Comparison of ENCODE assay signal across 8 mouse cellular contexts in genomic region chr1:59883349-59884134, GRCm38 (mm10). TPM values are rescaled to one million over a fixed set of nuclear protein-coding genes. Genes with fewer than 3 reads are reported as not detected.
DNase-seq lines count a peak whose midpoint lies in the region; ATAC-seq and TF ChIP-seq lines count a peak whose summit lies in the region.

No protein-coding gene starts in this region.

- no peaks in the 10 kb centered on the region for H3K9me3 ChIP-seq in intestine, postnatal 0 days (ENCODE audit: control insufficient read depth)
- H3K9me3 ChIP-seq in neural tube, embryonic 11.5 days (ENCODE audit: control insufficient read depth, low read length): no peaks in the 10 kb centered on the region
- no peaks in the 10 kb centered on the region for H3K9me3 ChIP-seq in stomach, postnatal 0 days (ENCODE audit: control insufficient read depth, low read length)

- no peak for TF ChIP-seq POLR2A in testis, adult 2 months (IDR thresholded peaks at IDR 0.05; ENCODE audit: control insufficient read depth, low read depth, low read length)
- TF ChIP-seq POLR2A in liver, adult 2 months (IDR thresholded peaks at IDR 0.05; ENCODE audit: extremely low read depth, insufficient read depth, low read length): no peak

- H3K4me1 ChIP-seq in testis, adult 2 months (ENCODE audit: control insufficient read depth, insufficient read depth, low read length): no peaks in the 10 kb centered on the region
- no peaks in the 10 kb centered on the region for H3K4me1 ChIP-seq in intestine, postnatal 0 days (replicated peaks; ENCODE audit: control insufficient read depth, insufficient read depth, low read length)
- no peaks in the 10 kb centered on the region for H3K4me1 ChIP-seq in liver, adult 2 months (ENCODE audit: control insufficient read depth, insufficient read depth, low read length)
- H3K4me1 ChIP-seq in neural tube, embryonic 11.5 days (ENCODE audit: control insufficient read depth, insufficient read depth, low read length): no peaks in the 10 kb centered on the region; the same call in 1 of the 2 replicates
- no peaks in the 10 kb centered on the region for H3K4me1 ChIP-seq in stomach, postnatal 0 days (replicated peaks; ENCODE audit: control insufficient read depth, insufficient read depth)

- H3K27me3 ChIP-seq in testis, adult 2 months (ENCODE audit: control insufficient read depth, insufficient read depth, low read length): no peaks in the 10 kb centered on the region
- no peaks in the 10 kb centered on the region for H3K27me3 ChIP-seq in intestine, postnatal 0 days (replicated peaks; ENCODE audit: control insufficient read depth, insufficient read depth, low read length)
- H3K27me3 ChIP-seq in liver, adult 2 months (ENCODE audit: control insufficient read depth, insufficient read depth, low read length): no peaks in the 10 kb centered on the region
- H3K27me3 ChIP-seq in neural tube, embryonic 11.5 days (ENCODE audit: control insufficient read depth, insufficient read depth, low read length): no peaks in the 10 kb centered on the region
- no peaks in the 10 kb centered on the region for H3K27me3 ChIP-seq in stomach, postnatal 0 days (ENCODE audit: control insufficient read depth, insufficient read depth, low read length)

- H3K9ac ChIP-seq in intestine, postnatal 0 days (ENCODE audit: low read depth, low read length): no peak overlapping the region
- H3K9ac ChIP-seq in liver, adult 2 months (ENCODE audit: low read depth, low read length): no peak overlapping the region
- H3K9ac ChIP-seq in neural tube, embryonic 11.5 days (ENCODE audit: low read length): no peak overlapping the region
- H3K9ac ChIP-seq in stomach, postnatal 0 days (ENCODE audit: low read length): no peak overlapping the region

- no peaks in the 10 kb centered on the region for H3K36me3 ChIP-seq in testis, adult 2 months (ENCODE audit: control insufficient read depth, insufficient read depth, low read length)
- H3K36me3 ChIP-seq in intestine, postnatal 0 days (ENCODE audit: control insufficient read depth, insufficient read depth): 0 out of 2 replicates have a peak, but pooled peaks cover 1% of the 10 kb centered on the region
- H3K36me3 ChIP-seq in liver, adult 2 months (ENCODE audit: control insufficient read depth, insufficient read depth, low read length): peaks cover 6% of the 10 kb centered on the region
- no peaks in the 10 kb centered on the region for H3K36me3 ChIP-seq in neural tube, embryonic 11.5 days (ENCODE audit: control insufficient read depth, insufficient read depth, low read length)
- no peaks in the 10 kb centered on the region for H3K36me3 ChIP-seq in stomach, postnatal 0 days (ENCODE audit: control insufficient read depth, insufficient read depth, low read length)

- peak; percentile 36; the same call in 1 of the 2 replicates for ATAC-seq in intestine, postnatal 0 days
- ATAC-seq in neural tube, embryonic 11.5 days (ENCODE audit: insufficient read depth, low FRiP score, low TSS enrichment): peak; percentile 48; the same call in 1 of the 2 replicates
- ATAC-seq in stomach, postnatal 0 days (ENCODE audit: low FRiP score, low TSS enrichment): 0 out of 2 replicates have a peak, but pooled peaks have one; percentile 40

- H3K79me2 ChIP-seq in liver, adult 2 months (ENCODE audit: control insufficient read depth, insufficient read depth, low read length): no peaks in the 10 kb centered on the region

- H3K27ac ChIP-seq in testis, adult 2 months (ENCODE audit: control insufficient read depth, insufficient read depth, low read depth, low read length): no peak overlapping the region
- H3K27ac ChIP-seq in intestine, postnatal 0 days (ENCODE audit: low read depth, low read length): no peak overlapping the region
- H3K27ac ChIP-seq in liver, adult 2 months (replicated peaks; ENCODE audit: insufficient read depth, low read depth, low read length): no peak overlapping the region
- no peak overlapping the region for H3K27ac ChIP-seq in neural tube, embryonic 11.5 days (ENCODE audit: low read depth, low read length)
- H3K27ac ChIP-seq in stomach, postnatal 0 days (replicated peaks): no peak overlapping the region

- 34% methylated on average over 3 of the region's 3 CpGs for WGBS in intestine, postnatal 0 days
- 34% methylated on average over 3 of the region's 3 CpGs for WGBS in liver, adult 2 months
- 32% methylated on average over 3 of the region's 3 CpGs for whole genome bisulfite sequencing in neural tube, embryonic 11.5 days
- WGBS in stomach, postnatal 0 days: 35% methylated on average over 3 of the region's 3 CpGs

- TF ChIP-seq CTCF in testis, adult 2 months (IDR thresholded peaks at IDR 0.05; ENCODE audit: control insufficient read depth, insufficient read depth, insufficient replicate concordance, low read depth, low read length): peak; percentile 59; the same call in 1 of the 2 replicates
- peak; percentile 93 for TF ChIP-seq CTCF in intestine, postnatal 0 days (IDR thresholded peaks at IDR 0.05; ENCODE audit: low read depth)
- TF ChIP-seq CTCF in liver, adult 2 months (IDR thresholded peaks at IDR 0.05; ENCODE audit: low read depth, low read length): peak; percentile 81
- peak; percentile 96 for TF ChIP-seq CTCF in stomach, postnatal 0 days (IDR thresholded peaks at IDR 0.05; ENCODE audit: low read depth)

- H3K4me3 ChIP-seq in testis, adult 2 months (ENCODE audit: control insufficient read depth, low read depth, low read length): no peak overlapping the region
- no peak overlapping the region for H3K4me3 ChIP-seq in intestine, postnatal 0 days (ENCODE audit: low read depth, low read length)
- H3K4me3 ChIP-seq in liver, adult 2 months (ENCODE audit: insufficient read depth, low read depth, low read length): no peak overlapping the region; the same call in 1 of the 2 replicates
- H3K4me3 ChIP-seq in neural tube, embryonic 11.5 days (ENCODE audit: low read depth, low read length): no peak overlapping the region
- H3K4me3 ChIP-seq in stomach, postnatal 0 days (ENCODE audit: low read depth, low read length): no peak overlapping the region

- no peak overlapping the region for H3K4me2 ChIP-seq in intestine, postnatal 0 days (replicated peaks; ENCODE audit: low read depth)
- H3K4me2 ChIP-seq in neural tube, embryonic 11.5 days (ENCODE audit: low read depth): no peak overlapping the region
- no peak overlapping the region for H3K4me2 ChIP-seq in stomach, postnatal 0 days (replicated peaks; ENCODE audit: low read depth)

- no peak for TF ChIP-seq EP300 in stomach, postnatal 0 days (optimal IDR thresholded peaks at IDR 0.05)

- no peak for DNase-seq in testis, postnatal 14 days (ENCODE audit: low spot score)
- DNase-seq in cerebellum, postnatal 36 days: peak; percentile 78 to 83
- DNase-seq in gastrocnemius, adult 18-20 months (ENCODE audit: low spot score): peak; percentile 78
- DNase-seq in liver, adult 2 months (ENCODE audit: extremely low read depth, low read depth, low spot score): peak; percentile 30
- peak; percentile 60 for DNase-seq in neural tube, embryonic 11.5 days (ENCODE audit: low spot score)
- DNase-seq in stomach, postnatal 0 days (ENCODE audit: low spot score): peak; percentile 78

RNA-seq across cellular contexts. Expression of gene Fam117b, which starts 29.3 kb away (rescaled TPM):
- polyA plus RNA-seq in testis, adult 2 months (2012; rRNA removed): 15.4 and 15.7 TPM in 2 replicates
- 1 to 10 TPM; 4.3 to 9.6 TPM for total RNA-seq in gastrocnemius, adult 18-20 months (2021)
- polyA plus RNA-seq in intestine, postnatal 0 days (2015; fragmentation: Nextera tagmentation; extraction: Ambion mirVana): 3.6 and 3.7 TPM in 2 replicates
- 3.7 and 3.9 TPM in 2 replicates for total RNA-seq in liver, adult 2 months (2014; rRNA removed)
- polyA plus RNA-seq in liver, adult 2 months (2012; rRNA removed): 1.4 and 2.0 TPM in 2 replicates
- polyA plus RNA-seq in neural tube, embryonic 11.5 days (2014; fragmentation: Nextera tagmentation; extraction: Ambion mirVana): 18.5 and 18.9 TPM in 2 replicates
- 4.1 and 4.3 TPM in 2 replicates for polyA plus RNA-seq in stomach, postnatal 0 days (2015; fragmentation: Nextera tagmentation; extraction: Ambion mirVana)
